Mouse (Mus musculus): ENCODE measurements around the gene Actg1. TPM values are rescaled to one million over a fixed set of nuclear protein-coding genes. Genes with fewer than 3 reads are reported as not detected.
A peak's percentile ranks its signal among the peaks of the same experiment; 100 is the strongest.

Actg1 gene
- polyA plus RNA-seq, 1 experiment from 2014 or later: 1,989 TPM

DNA sequence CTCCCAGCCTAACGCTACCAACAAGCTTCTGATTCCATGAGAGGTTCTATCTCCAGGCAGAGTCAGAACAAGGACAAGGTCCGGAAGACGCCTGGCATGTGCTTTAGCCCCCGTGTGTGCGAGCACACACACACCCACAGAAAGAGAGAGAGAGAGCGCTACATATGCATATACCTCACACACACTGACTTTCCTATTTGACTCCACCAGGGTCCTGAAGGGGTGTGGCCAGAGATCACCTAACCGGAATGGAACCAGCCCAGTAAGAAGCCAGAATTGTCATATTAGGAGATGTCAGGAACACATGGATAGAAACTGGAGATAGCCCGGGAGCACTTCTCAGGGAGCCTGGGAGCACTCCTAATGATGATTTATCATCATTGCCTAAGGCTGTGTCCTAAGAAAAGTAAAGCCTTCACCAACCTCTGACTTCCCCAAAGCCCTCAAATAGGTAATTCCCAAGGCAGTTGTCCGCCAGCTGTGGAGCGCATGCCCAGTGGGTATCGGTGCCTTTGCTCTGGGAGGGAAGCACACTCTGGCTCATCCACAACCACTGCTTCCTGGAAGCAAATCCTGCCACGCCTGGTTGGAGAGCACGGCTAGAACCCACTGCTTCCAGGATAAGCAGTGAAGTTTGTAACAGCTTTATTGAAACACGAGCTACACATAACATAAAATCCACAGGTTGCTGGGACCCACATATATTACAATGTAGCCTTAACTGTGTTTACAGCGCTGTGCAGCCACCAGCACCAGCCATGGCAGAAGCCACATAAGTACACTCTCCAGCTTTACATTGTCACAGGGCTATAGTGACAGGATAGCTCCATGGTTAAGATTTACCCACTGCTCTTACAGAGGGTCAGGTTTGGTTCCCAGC lies 39.7 kb downstream of the Actg1 start:
- DNase-seq (ENCODE audit: low spot score): peak; percentile 4
- no peak overlapping the region for H3K4me2 ChIP-seq (replicated peaks; ENCODE audit: low read depth, low read length)
- 43% methylated on average over 15 of the region's 15 CpGs for WGBS

GRCm38 (mm10) chr11:120307566-120308430 lies 40.5 kb downstream of the Actg1 start:
- ATAC-seq: peak; percentile 7
- Histone ChIP-seq H3K4me2 (replicated peaks; ENCODE audit: low read depth, low read length) (0 out of 2 replicates have a peak overlapping the region, but pooled peaks have one; percentile 17), H3K27ac (ENCODE audit: low read length) (no peak overlapping the region), H3K4me1 (ENCODE audit: insufficient read depth, low read depth, low read length) (peaks cover 21% of the 10 kb centered on the region), H3K9me3 (ENCODE audit: low read length) (no peaks in the 10 kb centered on the region), H3K36me3 (ENCODE audit: insufficient read depth, low read length) (no peaks in the 10 kb centered on the region), H3K4me3 (ENCODE audit: low read depth, low read length) (no peak overlapping the region), H3K27me3 (replicated peaks; ENCODE audit: insufficient read depth, low read length) (no peaks in the 10 kb centered on the region), H3K9ac (replicated peaks; ENCODE audit: low read depth) (no peak overlapping the region)
- DNase-seq (ENCODE audit: low spot score): peak; percentile 95
- peak; percentile 97 for TF ChIP-seq CTCF (IDR thresholded peaks at IDR 0.05)
- no peak; the same call in 1 of the 2 replicates for TF ChIP-seq EP300 (IDR thresholded peaks at IDR 0.05)
- 4% methylated on average over 19 of the region's 19 CpGs for WGBS

More for the DNA sequence above, 39.7 kb downstream of the Actg1 start:
- H3K27ac ChIP-seq (ENCODE audit: low read length): no peak overlapping the region
- no peak for TF ChIP-seq EP300 (IDR thresholded peaks at IDR 0.05)
- TF ChIP-seq CTCF (IDR thresholded peaks at IDR 0.05): no peak
- no peaks in the 10 kb centered on the region for H3K9me3 ChIP-seq (ENCODE audit: low read length)
- no peak for ATAC-seq
- H3K4me3 ChIP-seq (ENCODE audit: low read depth, low read length): no peak overlapping the region
- H3K4me1 ChIP-seq (ENCODE audit: insufficient read depth, low read depth, low read length): peaks cover 21% of the 10 kb centered on the region
- H3K36me3 ChIP-seq (ENCODE audit: insufficient read depth, low read length): no peaks in the 10 kb centered on the region
- no peaks in the 10 kb centered on the region for H3K27me3 ChIP-seq (replicated peaks; ENCODE audit: insufficient read depth, low read length)
- no peak overlapping the region for H3K9ac ChIP-seq (replicated peaks; ENCODE audit: low read depth)

GRCm38 (mm10) chr11:120307132-120307413 lies 41.3 kb downstream of the Actg1 start:
- DNase-seq (ENCODE audit: low spot score) (peak; percentile 35), ATAC-seq (no peak)
- Histone ChIP-seq H3K27me3 (replicated peaks; ENCODE audit: insufficient read depth, low read length) (no peaks in the 10 kb centered on the region), H3K27ac (ENCODE audit: low read length) (no peak overlapping the region), H3K4me2 (replicated peaks; ENCODE audit: low read depth, low read length) (no peak overlapping the region), H3K9me3 (ENCODE audit: low read length) (no peaks in the 10 kb centered on the region), H3K36me3 (ENCODE audit: insufficient read depth, low read length) (no peaks in the 10 kb centered on the region), H3K4me3 (ENCODE audit: low read depth, low read length) (no peak overlapping the region), H3K9ac (replicated peaks; ENCODE audit: low read depth) (no peak overlapping the region), H3K4me1 (ENCODE audit: insufficient read depth, low read depth, low read length) (peaks cover 21% of the 10 kb centered on the region)
- TF ChIP-seq EP300 (IDR thresholded peaks at IDR 0.05): no peak
- no peak for TF ChIP-seq CTCF (IDR thresholded peaks at IDR 0.05)
- 30% methylated on average over 5 of the region's 5 CpGs for WGBS

GRCm38 (mm10) chr11:120306366-120307131 lies 41.8 kb downstream of the Actg1 start:
- Histone ChIP-seq H3K4me2 (replicated peaks; ENCODE audit: low read depth, low read length) (no peak overlapping the region), H3K9me3 (ENCODE audit: low read length) (no peaks in the 10 kb centered on the region), H3K4me1 (ENCODE audit: insufficient read depth, low read depth, low read length) (peaks cover 21% of the 10 kb centered on the region), H3K4me3 (ENCODE audit: low read depth, low read length) (no peak overlapping the region), H3K9ac (replicated peaks; ENCODE audit: low read depth) (no peak overlapping the region), H3K36me3 (ENCODE audit: insufficient read depth, low read length) (no peaks in the 10 kb centered on the region), H3K27ac (ENCODE audit: low read length) (no peak overlapping the region), H3K27me3 (replicated peaks; ENCODE audit: insufficient read depth, low read length) (no peaks in the 10 kb centered on the region)
- ATAC-seq (no peak), DNase-seq (ENCODE audit: low spot score) (no peak)
- WGBS: 53% methylated on average over 12 of the region's 12 CpGs
- no peak for TF ChIP-seq EP300 (IDR thresholded peaks at IDR 0.05)
- TF ChIP-seq CTCF (IDR thresholded peaks at IDR 0.05): no peak

GRCm38 (mm10) chr11:120305535-120306365 lies 42.6 kb downstream of the Actg1 start:
- Histone ChIP-seq H3K4me3 (ENCODE audit: low read depth, low read length) (peak overlapping the region; percentile 53), H3K4me1 (ENCODE audit: insufficient read depth, low read depth, low read length) (peaks cover 21% of the 10 kb centered on the region), H3K27ac (ENCODE audit: low read length) (peak overlapping the region; percentile 74), H3K27me3 (replicated peaks; ENCODE audit: insufficient read depth, low read length) (no peaks in the 10 kb centered on the region), H3K4me2 (replicated peaks; ENCODE audit: low read depth, low read length) (peak overlapping the region; percentile 85), H3K9ac (replicated peaks; ENCODE audit: low read depth) (peak overlapping the region; percentile 43), H3K9me3 (ENCODE audit: low read length) (no peaks in the 10 kb centered on the region), H3K36me3 (ENCODE audit: insufficient read depth, low read length) (no peaks in the 10 kb centered on the region)
- ATAC-seq (no peak), DNase-seq (ENCODE audit: low spot score) (peak; percentile 30)
- 19% methylated on average over 15 of the region's 15 CpGs for WGBS
- no peak for TF ChIP-seq EP300 (IDR thresholded peaks at IDR 0.05)
- no peak for TF ChIP-seq CTCF (IDR thresholded peaks at IDR 0.05)

Measured in lung, postnatal 0 days (tissue).